Comparison of ENCODE assay signal across 8 mouse cellular contexts in genomic region chr7:7188191-7188942, GRCm38 (mm10). TPM values are rescaled to one million over a fixed set of nuclear protein-coding genes. Genes with fewer than 3 reads are reported as not detected.
A peak's percentile ranks its signal among the peaks of the same experiment; 100 is the strongest.
DNase-seq lines count a peak whose midpoint lies in the region; ATAC-seq and TF ChIP-seq lines count a peak whose summit lies in the region.

No protein-coding gene starts in this region.

- no peak overlapping the region for H3K27ac ChIP-seq in embryonic facial prominence, embryonic 13.5 days
- H3K27ac ChIP-seq in kidney, embryonic 14.5 days (ENCODE audit: low read depth, low read length), result no peak overlapping the region
- no peak overlapping the region for H3K27ac ChIP-seq in limb, embryonic 15.5 days
- H3K27ac ChIP-seq in midbrain, postnatal 0 days (ENCODE audit: low read depth, low read length), result no peak overlapping the region

- H3K36me3 ChIP-seq in embryonic facial prominence, embryonic 13.5 days, result no peaks in the 10 kb centered on the region
- H3K36me3 ChIP-seq in kidney, embryonic 14.5 days (ENCODE audit: control insufficient read depth, insufficient read depth, low read length), result no peaks in the 10 kb centered on the region
- no peaks in the 10 kb centered on the region for H3K36me3 ChIP-seq in limb, embryonic 15.5 days
- no peaks in the 10 kb centered on the region; the same call in 1 of the 2 replicates for H3K36me3 ChIP-seq in midbrain, postnatal 0 days (ENCODE audit: insufficient read depth, low read length)

- peak; percentile 72 for DNase-seq in 3T3-L1 (ENCODE audit: low read depth, low spot score)
- peak; percentile 73 for DNase-seq in adrenal gland, postnatal 14 days
- peak; percentile 50 to 54 for DNase-seq in heart, adult 9 months (ENCODE audit: low spot score in 2 of 2)
- DNase-seq in midbrain, postnatal 0 days (ENCODE audit: low spot score), result peak; percentile 77
- DNase-seq in spleen, postnatal 10 days (ENCODE audit: low spot score in 2 of 2), result peak; percentile 34 to 74

- peaks cover 5% of the 10 kb centered on the region; the same call in 1 of the 2 replicates for H3K4me1 ChIP-seq in embryonic facial prominence, embryonic 13.5 days
- no peaks in the 10 kb centered on the region for H3K4me1 ChIP-seq in kidney, embryonic 14.5 days (ENCODE audit: control insufficient read depth, insufficient read depth, low read length)
- H3K4me1 ChIP-seq in limb, embryonic 15.5 days, result 0 out of 2 replicates have a peak, but pooled peaks cover 2% of the 10 kb centered on the region
- H3K4me1 ChIP-seq in midbrain, postnatal 0 days (ENCODE audit: insufficient read depth, low read length), result no peaks in the 10 kb centered on the region

- 12% methylated on average over 18 of the region's 18 CpGs for WGBS in embryonic facial prominence, embryonic 13.5 days
- 14% methylated on average over 18 of the region's 18 CpGs for WGBS in kidney, embryonic 14.5 days
- WGBS in limb, embryonic 15.5 days, result 14% methylated on average over 18 of the region's 18 CpGs
- 13% methylated on average over 18 of the region's 18 CpGs for WGBS in midbrain, postnatal 0 days

- peak overlapping the region; percentile 54 for H3K4me3 ChIP-seq in embryonic facial prominence, embryonic 13.5 days
- H3K4me3 ChIP-seq in kidney, embryonic 14.5 days (ENCODE audit: low read length), result peak overlapping the region; percentile 48
- peak overlapping the region; percentile 51 for H3K4me3 ChIP-seq in limb, embryonic 15.5 days
- H3K4me3 ChIP-seq in midbrain, postnatal 0 days (ENCODE audit: low read depth, low read length), result peak overlapping the region; percentile 41

- H3K4me2 ChIP-seq in embryonic facial prominence, embryonic 13.5 days, result peak overlapping the region; percentile 54
- H3K4me2 ChIP-seq in kidney, embryonic 14.5 days (replicated peaks; ENCODE audit: low read depth, low read length), result peak overlapping the region; percentile 38
- peak overlapping the region; percentile 42 for H3K4me2 ChIP-seq in limb, embryonic 15.5 days
- H3K4me2 ChIP-seq in midbrain, postnatal 0 days (ENCODE audit: low read depth, low read length, poor library complexity, severe bottlenecking), result peak overlapping the region; percentile 35

- peak; percentile 85 for TF ChIP-seq CTCF in midbrain, postnatal 0 days (IDR thresholded peaks at IDR 0.05)

- ATAC-seq in embryonic facial prominence, embryonic 13.5 days (ENCODE audit: insufficient number of reproducible peaks, insufficient read depth, low FRiP score, low TSS enrichment, low read depth), result peak; percentile 72; the same call in 1 of the 2 replicates
- ATAC-seq in kidney, embryonic 14.5 days (ENCODE audit: low FRiP score, low TSS enrichment), result peak; percentile 96
- peak; percentile 79; the same call in 1 of the 2 replicates for ATAC-seq in limb, embryonic 15.5 days (ENCODE audit: insufficient number of reproducible peaks, low FRiP score, low TSS enrichment, low read depth)
- peak; percentile 98 for ATAC-seq in midbrain, postnatal 0 days (ENCODE audit: low FRiP score)

- no peaks in the 10 kb centered on the region for H3K27me3 ChIP-seq in embryonic facial prominence, embryonic 13.5 days
- no peaks in the 10 kb centered on the region for H3K27me3 ChIP-seq in kidney, embryonic 14.5 days (ENCODE audit: control insufficient read depth, insufficient read depth, low read length)
- H3K27me3 ChIP-seq in limb, embryonic 15.5 days, result no peaks in the 10 kb centered on the region
- H3K27me3 ChIP-seq in midbrain, postnatal 0 days (ENCODE audit: insufficient read depth, low read length), result no peaks in the 10 kb centered on the region

- no peaks in the 10 kb centered on the region for H3K9me3 ChIP-seq in embryonic facial prominence, embryonic 13.5 days
- no peaks in the 10 kb centered on the region for H3K9me3 ChIP-seq in kidney, embryonic 14.5 days (ENCODE audit: control insufficient read depth, low read length)
- no peaks in the 10 kb centered on the region for H3K9me3 ChIP-seq in limb, embryonic 15.5 days
- H3K9me3 ChIP-seq in midbrain, postnatal 0 days (ENCODE audit: low read length), result no peaks in the 10 kb centered on the region

- H3K9ac ChIP-seq in embryonic facial prominence, embryonic 13.5 days, result peak overlapping the region; percentile 46; the same call in 1 of the 2 replicates
- peak overlapping the region; percentile 18; the same call in 1 of the 2 replicates for H3K9ac ChIP-seq in kidney, embryonic 14.5 days (ENCODE audit: low read depth, low read length)
- no peak overlapping the region for H3K9ac ChIP-seq in limb, embryonic 15.5 days
- H3K9ac ChIP-seq in midbrain, postnatal 0 days (replicated peaks; ENCODE audit: low read length, poor library complexity, severe bottlenecking), result peak overlapping the region; percentile 25; the same call in 1 of the 2 replicates

RNA-seq across cellular contexts. Expression of gene Zfp418, which starts 17.2 kb away (rescaled TPM):
- 2.1 and 2.7 TPM in 2 replicates for total RNA-seq in adrenal gland, postnatal 14 days (2021)
- polyA plus RNA-seq in embryonic facial prominence, embryonic 13.5 days (2015; fragmentation: Nextera tagmentation; extraction: Ambion mirVana), result 3.5 and 3.7 TPM in 2 replicates
- polyA plus RNA-seq in kidney, embryonic 14.5 days (2014; fragmentation: Nextera tagmentation; extraction: Ambion mirVana), result 2.2 and 3.5 TPM in 2 replicates
- 2.2 and 2.9 TPM in 2 replicates for polyA plus RNA-seq in limb, embryonic 15.5 days (2015; fragmentation: Nextera tagmentation; extraction: Ambion mirVana)
- total RNA-seq in midbrain, postnatal 0 days (2014; rRNA removed), result 4.5 and 5.6 TPM in 2 replicates
- polyA plus RNA-seq in midbrain, postnatal 0 days (2015; fragmentation: Nextera tagmentation; extraction: Ambion mirVana), result 0.99 and 1.4 TPM in 2 replicates

RNA-seq across cellular contexts. Expression of gene Zfp772, which starts 21.4 kb away (rescaled TPM):
- 3.2 TPM in 2 replicates for total RNA-seq in adrenal gland, postnatal 14 days (2021)
- polyA plus RNA-seq in embryonic facial prominence, embryonic 13.5 days (2015; fragmentation: Nextera tagmentation; extraction: Ambion mirVana), result 8.9 and 11.9 TPM in 2 replicates
- 6.9 and 9.2 TPM in 2 replicates for polyA plus RNA-seq in kidney, embryonic 14.5 days (2014; fragmentation: Nextera tagmentation; extraction: Ambion mirVana)
- polyA plus RNA-seq in limb, embryonic 15.5 days (2015; fragmentation: Nextera tagmentation; extraction: Ambion mirVana), result 10.7 TPM in 2 replicates
- 7.2 and 9.9 TPM in 2 replicates for total RNA-seq in midbrain, postnatal 0 days (2014; rRNA removed)
- polyA plus RNA-seq in midbrain, postnatal 0 days (2015; fragmentation: Nextera tagmentation; extraction: Ambion mirVana), result 5.4 and 6.0 TPM in 2 replicates

RNA-seq across cellular contexts. Expression of gene Zfp773, which starts 51.8 kb away (rescaled TPM):
- total RNA-seq in adrenal gland, postnatal 14 days (2021), result 0.41 and 1.0 TPM in 2 replicates
- 2.2 and 3.5 TPM in 2 replicates for polyA plus RNA-seq in embryonic facial prominence, embryonic 13.5 days (2015; fragmentation: Nextera tagmentation; extraction: Ambion mirVana)
- polyA plus RNA-seq in kidney, embryonic 14.5 days (2014; fragmentation: Nextera tagmentation; extraction: Ambion mirVana), result 0.83 and 2.4 TPM in 2 replicates
- 2.0 and 2.5 TPM in 2 replicates for polyA plus RNA-seq in limb, embryonic 15.5 days (2015; fragmentation: Nextera tagmentation; extraction: Ambion mirVana)
- 3.9 and 4.1 TPM in 2 replicates for total RNA-seq in midbrain, postnatal 0 days (2014; rRNA removed)
- polyA plus RNA-seq in midbrain, postnatal 0 days (2015; fragmentation: Nextera tagmentation; extraction: Ambion mirVana), result 5.2 TPM in 2 replicates

RNA-seq across cellular contexts. Expression of gene Vmn2r29, which starts 58.8 kb away (rescaled TPM):
- 0.22 TPM in 1 of 2 replicates, not detected in the other for total RNA-seq in adrenal gland, postnatal 14 days (2021)
- polyA plus RNA-seq in embryonic facial prominence, embryonic 13.5 days (2015; fragmentation: Nextera tagmentation; extraction: Ambion mirVana), result 1.7 and 1.8 TPM in 2 replicates
- 0.14 and 0.20 TPM in 2 replicates for polyA plus RNA-seq in kidney, embryonic 14.5 days (2014; fragmentation: Nextera tagmentation; extraction: Ambion mirVana)
- polyA plus RNA-seq in limb, embryonic 15.5 days (2015; fragmentation: Nextera tagmentation; extraction: Ambion mirVana), result 0.38 and 1.4 TPM in 2 replicates
- 1.1 and 2.5 TPM in 2 replicates for total RNA-seq in midbrain, postnatal 0 days (2014; rRNA removed)
- polyA plus RNA-seq in midbrain, postnatal 0 days (2015; fragmentation: Nextera tagmentation; extraction: Ambion mirVana), result 1.4 and 2.5 TPM in 2 replicates
